Mouse (Mus musculus): ENCODE data around the gene Abo. TPM values are rescaled to one million over a fixed set of nuclear protein-coding genes. Genes with fewer than 3 reads are reported as not detected.
"Not testable (repeated sequence)": the region's sequence is repeated elsewhere in the genome, so short reads cannot be mapped to it uniquely, and the experiment has no call there.

Gene Abo
- total RNA-seq, 2 experiments from 2014 or later = not detected

DNA sequence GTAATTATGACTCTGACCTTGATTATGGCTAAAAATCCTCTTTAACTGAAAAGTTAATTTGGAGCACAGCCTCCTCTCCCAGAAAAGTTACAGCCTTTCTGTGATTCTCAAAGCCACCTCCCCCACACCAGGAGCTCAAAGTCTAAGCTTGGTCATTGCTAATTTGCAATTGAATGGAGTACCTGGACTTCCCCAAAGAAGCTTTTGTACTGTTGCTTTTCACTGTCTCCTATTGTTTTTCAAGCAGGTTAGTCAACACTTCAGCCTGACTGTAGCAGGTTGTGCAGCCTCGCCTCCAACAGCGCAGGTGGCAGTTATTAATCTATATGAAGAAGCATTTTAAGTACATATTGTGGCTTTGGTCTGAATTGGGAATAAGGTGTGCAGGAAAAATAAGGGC lies 20.8 kb upstream of the Abo start:
- DNase-seq = not testable (repeated sequence)

DNA sequence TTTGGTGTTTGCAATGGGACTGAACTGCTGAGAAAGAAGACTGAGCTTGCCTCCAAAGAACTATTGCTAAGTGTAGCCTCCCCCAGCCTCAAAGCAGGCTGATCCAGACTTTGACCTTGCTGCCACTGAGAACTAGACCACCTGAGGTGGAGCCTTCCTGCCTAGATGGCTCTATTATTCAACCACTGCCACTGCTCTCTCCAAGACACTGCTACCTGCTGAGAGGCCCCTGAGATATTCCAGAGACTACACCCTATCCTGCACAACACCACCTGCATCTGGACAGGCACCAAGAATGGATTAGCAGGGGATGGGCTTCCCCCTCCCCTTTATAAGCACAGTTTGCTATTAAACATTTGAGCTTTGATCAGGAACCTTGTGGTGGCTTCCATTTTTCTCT lies 13.8 kb upstream of the Abo start:
- intact Hi-C loops (cut with DNase I) = no loop called here
- DNase-seq = no peak

More for the DNA sequence above, 20.8 kb upstream of the Abo start:
- intact Hi-C loops (cut with DNase I) = not testable (repeated sequence)

DNA sequence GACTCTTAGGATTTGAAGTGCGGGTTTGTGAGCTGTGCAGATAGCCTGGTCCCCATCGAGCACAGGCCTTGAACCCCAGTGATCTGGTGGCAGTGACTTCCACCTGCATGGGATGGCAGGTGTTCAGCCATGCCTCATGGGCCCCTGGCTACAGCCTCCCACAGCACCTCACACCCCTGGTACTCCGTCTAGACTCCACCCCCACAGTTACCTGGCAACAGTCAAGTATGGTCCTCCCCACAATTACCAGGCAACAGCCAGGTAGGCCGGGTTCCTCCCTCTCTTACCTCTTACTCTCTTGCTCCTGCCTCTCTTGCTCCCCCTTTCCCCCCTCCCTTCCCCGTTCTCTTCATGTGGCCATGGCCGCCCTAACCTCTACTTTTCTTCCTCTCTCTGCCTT lies 5.9 kb upstream of the Abo start:
- intact Hi-C loops (cut with DNase I) = no loop called here

DNA sequence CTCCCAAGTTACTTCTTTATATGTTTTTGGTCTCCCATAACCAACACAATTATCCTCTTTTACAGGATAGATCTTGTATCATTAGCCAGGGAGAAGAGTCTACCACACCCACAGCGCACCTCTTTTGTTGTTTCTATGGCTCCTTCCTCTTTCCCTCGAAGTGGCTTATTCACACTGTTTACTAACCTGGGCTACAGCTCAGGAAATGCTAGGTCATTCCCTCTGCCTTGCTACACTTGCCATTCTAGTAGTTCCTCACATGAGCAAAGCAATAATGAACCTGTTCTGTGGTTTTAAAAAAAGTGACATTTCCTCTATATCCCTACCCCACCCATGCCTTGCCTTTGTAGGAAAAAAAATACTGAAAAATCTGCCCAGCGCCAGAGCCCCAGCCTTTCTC lies 1.9 kb downstream of the Abo start:
- DNase-seq = no peak
- intact Hi-C loops (cut with DNase I) = no loop called here

More for the DNA sequence above, 5.9 kb upstream of the Abo start:
- no peak for DNase-seq

DNA sequence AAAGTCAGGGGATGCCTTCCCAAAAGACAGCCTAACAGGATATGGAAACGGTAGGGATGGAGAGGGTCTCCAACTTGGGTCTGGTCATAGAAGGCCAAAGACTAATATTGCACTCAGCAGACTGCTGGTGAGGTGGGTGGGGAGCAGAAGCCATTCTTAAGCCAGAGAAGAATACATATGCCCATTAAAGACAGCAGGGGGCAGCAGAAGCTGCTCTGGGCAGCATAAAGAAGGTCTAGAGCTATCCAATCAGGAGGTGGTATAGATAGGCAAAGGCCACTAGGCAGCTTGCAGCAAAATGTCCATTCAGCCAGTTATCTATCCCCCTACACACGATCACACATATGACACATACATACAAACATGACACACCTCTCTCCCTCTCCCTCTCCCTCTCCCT lies 17.1 kb downstream of the Abo start:
- DNase-seq = peak; percentile 18 to 48
- intact Hi-C loops (cut with DNase I) = loop anchor here (1.0 to 5.0 kb wide), 2 partner anchors 191 to 390 kb away; no protein-coding TSS in a partner anchor

DNA sequence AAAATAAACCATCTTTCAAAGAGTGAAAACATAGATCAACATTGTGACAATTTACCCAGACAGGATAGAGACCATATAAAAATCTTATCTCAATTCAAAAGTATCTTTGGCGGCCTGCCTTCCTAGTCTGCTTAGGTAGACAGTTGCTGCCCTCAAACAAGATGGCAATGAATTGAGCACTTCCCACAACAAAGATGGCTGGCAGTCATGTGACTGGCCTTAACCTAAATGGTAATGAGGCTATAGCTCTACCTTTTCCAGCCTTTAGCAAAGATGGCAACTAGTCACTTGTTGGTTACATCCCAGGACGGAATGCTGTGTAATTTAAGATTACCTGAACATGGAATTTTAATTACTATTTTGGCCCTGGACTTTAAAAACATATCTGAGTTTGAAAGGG lies 32.3 kb downstream of the Abo start:
- intact Hi-C loops (cut with DNase I) = no loop called here
- no peak for DNase-seq

DNA sequence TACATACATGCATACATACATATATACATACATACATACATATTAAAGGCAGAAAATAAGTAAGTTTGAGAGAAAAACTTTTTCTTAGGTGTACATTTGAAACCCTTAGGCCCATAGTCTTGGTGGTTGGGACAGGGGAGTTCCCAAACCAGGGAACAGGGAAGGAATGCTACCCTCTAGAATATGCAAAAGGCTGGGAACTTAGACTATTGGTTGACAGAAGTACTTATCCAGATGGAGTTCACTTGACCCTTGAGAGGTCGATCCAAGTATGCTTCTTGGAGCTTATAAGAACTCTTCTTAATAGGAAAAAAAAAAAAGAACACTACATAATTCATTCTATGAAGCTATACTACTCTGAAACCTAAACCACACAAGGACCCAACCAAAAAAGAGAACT lies 36.7 kb downstream of the Abo start:
- no peak for DNase-seq

DNA sequence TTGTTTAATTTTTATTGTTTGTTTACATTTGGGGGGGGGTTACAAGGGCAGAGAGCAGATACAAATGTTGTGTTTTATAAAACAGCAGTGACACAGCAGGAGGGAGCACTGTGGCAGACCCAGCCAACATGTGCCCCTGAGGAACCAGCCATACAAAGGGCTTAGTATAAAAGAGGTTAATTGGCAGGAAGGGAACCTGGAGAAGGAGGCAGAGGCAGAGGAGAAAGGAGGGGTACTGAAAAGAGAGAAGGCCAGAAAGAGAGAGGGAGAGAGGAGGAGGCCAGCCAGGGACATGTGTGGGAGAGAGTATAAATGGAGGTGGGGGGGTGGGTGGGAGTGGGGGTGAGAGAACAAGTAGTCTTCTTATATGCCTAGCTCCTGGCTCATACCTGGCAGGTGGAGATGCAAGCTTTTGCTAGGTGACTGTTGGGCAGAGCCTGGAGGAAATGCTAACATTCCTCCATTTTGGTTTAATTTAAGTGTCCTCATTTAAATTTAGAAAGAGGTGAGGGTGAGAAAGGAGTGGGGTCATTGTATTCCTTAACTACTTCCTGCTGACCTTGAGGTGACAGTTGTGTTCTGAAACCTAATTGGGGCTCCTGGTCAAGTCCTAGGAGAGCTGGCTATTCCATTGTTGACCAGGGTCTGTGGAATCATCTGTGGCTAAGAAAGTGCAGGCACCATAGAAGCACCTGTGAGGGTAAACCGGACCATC lies 37.4 kb downstream of the Abo start:
- no peak for DNase-seq
- intact Hi-C loops (cut with DNase I) = no loop called here

More for the DNA sequence above, 36.7 kb downstream of the Abo start:
- intact Hi-C loops (cut with DNase I) = no loop called here

Other genes with a start within 250 kb of the Abo start
- gene Fam69b, start 236.5 kb downstream of the Abo start, total RNA-seq (2021) = 10 to 100 TPM; 13.8 to 16.8 TPM
- gene Lcn4, start 193.7 kb downstream of the Abo start, total RNA-seq (2021) = not detected
- 10 to 100 TPM; 14.7 to 16.8 TPM for gene Surf6, start 37.9 kb upstream of the Abo start, total RNA-seq (2021)
- 10 to 100 TPM; 29.3 to 37.7 TPM for gene Med22, start 45.7 kb upstream of the Abo start, total RNA-seq (2021)
- 100 to 1,000 TPM; 364 to 371 TPM for gene Rpl7a, start 45.8 kb upstream of the Abo start, total RNA-seq (2021)
- gene Surf2, start 51.4 kb upstream of the Abo start, total RNA-seq (2021) = 10 to 100 TPM; 15.9 TPM
- 10 to 100 TPM; 48.0 to 54.1 TPM for gene Surf1, start 51.6 kb upstream of the Abo start, total RNA-seq (2021)
- gene Surf4, start 68.9 kb upstream of the Abo start, total RNA-seq (2021) = 100 to 1,000 TPM; 103 TPM
- under 1 TPM in 1 of 2 experiments, not detected in 1; 0.31 TPM for gene Stkld1, start 69.1 kb upstream of the Abo start, total RNA-seq (2021)
- gene Rexo4, start 99.4 kb upstream of the Abo start, total RNA-seq (2021) = 10 to 100 TPM; 13.3 to 14.4 TPM
- gene Adamts13, start 108.4 kb upstream of the Abo start, total RNA-seq (2021) = not detected
- 10 to 100 TPM; 29.0 to 36.7 TPM for gene Cacfd1, start 144.9 kb upstream of the Abo start, total RNA-seq (2021)
- under 1 TPM in 1 of 2 experiments, not detected in 1; 0.14 TPM for gene Slc2a6, start 163.0 kb upstream of the Abo start, total RNA-seq (2021)
- gene Mymk, start 207.2 kb upstream of the Abo start, total RNA-seq (2021) = under 1 TPM in 1 of 2 experiments, not detected in 1; 0.22 TPM
- 10 to 100 TPM in 1 of 2 experiments, 1 to 10 TPM in 1; 8.7 to 19.4 TPM for gene Adamtsl2, start 214.4 kb upstream of the Abo start, total RNA-seq (2021)

Data from heart, postnatal 10 days (tissue).